Mouse (Mus musculus) E14TG2a.4 (cell line): ENCODE data around the gene Sbno2.

Experiments used
- CTCF ChIP-seq: conservative IDR thresholded peaks from 2 replicates; pipeline ENCODE4 v1.5.1; 2014; ENCODE audit warnings: low read length
- POU5F1 ChIP-seq: IDR thresholded peaks from 2 replicates; pipeline ENCODE4 v1.6.1; 2014; ENCODE audit warnings: low read length, borderline replicate concordance

GRCm38 (mm10) chr10:80057683-80058326, 47.6 kb downstream of the Sbno2 start:
- no peak for TF ChIP-seq CTCF
- TF ChIP-seq POU5F1 = no peak
